Mouse (Mus musculus): ENCODE data around the gene Dlg1. TPM values are rescaled to one million over a fixed set of nuclear protein-coding genes. Genes with fewer than 3 reads are reported as not detected.

The Dlg1 gene
- total RNA-seq, 2 experiments from 2014 or later, result 178 to 190 TPM

GRCm38 (mm10) chr16:31830726-31831125 is 167.5 kb downstream of the Dlg1 start:
- DNase-seq (ENCODE audit: low spot score in 2 of 2), result no peak
- intact Hi-C loops (cut with DNase I), result no loop called here

DNA sequence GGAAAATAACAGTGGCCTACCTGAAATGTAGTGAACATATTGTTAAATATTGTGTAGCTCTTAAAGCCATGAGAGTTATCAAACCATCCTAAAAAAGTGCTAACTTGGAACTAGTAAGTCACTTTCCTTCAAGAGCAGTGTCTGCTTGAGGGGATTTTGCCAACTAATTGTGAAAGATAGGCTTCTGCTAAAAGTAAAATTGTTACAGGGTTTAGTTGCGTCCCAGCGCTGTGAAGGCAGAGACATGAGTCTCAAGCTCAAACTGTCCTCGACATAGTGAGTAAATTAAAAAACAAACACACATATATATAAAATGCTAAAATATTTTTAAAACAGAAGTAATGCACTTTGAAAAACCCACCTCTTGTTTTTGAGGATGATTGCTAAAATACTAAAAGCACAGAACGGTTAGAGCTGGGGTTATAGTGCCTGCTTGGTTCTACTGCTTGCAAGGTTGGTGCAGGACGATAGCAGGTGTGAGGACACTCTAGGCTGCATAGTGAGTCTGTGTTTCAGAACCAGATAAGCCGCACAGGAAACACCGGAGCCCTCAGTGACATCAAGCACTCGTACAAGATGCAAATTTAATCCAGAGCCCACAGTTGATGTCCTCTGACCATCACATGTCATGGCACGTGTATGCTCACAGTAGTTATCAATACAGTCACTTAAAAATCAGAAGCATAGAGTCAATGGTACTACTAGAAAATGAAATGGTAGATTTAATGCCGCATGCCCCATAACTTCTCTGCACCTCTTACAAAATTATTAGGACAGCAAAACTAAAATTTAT is 169.6 kb downstream of the Dlg1 start:
- no peak for DNase-seq (ENCODE audit: low spot score in 2 of 2)
- intact Hi-C loops (cut with DNase I), result no loop called here

- intact Hi-C loops (cut with DNase I), result no loop called here
- no peak for DNase-seq (ENCODE audit: low spot score in 2 of 2)
Measured at GRCm38 (mm10) chr16:31834011-31834584, 170.9 kb downstream of the Dlg1 start.

DNA sequence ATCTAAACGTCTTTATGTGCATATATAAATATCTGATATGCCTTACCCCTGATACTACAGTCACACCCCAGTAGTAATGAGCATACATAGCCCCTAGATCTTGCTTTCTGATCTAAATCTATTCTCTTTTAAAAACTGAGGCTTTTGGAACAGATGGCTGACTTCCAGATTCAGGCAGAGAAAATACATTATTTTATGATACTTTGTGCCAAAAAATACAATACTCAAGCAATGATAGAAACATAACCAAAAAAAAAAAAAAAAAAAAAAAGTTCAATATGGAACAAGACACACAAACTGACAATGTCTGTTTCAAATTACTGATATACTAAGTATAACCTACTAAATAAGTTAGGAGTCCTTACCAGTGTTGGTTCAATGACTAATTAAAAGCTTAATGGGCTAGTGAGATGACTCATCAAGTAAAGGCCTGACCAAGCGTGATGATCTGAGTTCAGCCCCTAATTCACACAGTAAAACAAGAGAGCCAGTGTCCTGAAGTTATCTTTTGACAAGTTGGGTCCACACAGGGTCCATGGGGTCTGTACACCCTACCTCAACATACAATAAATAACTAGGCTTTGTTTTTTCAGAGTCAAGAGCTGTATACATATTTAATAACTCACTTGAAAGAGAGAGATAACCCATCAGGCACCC is 171.5 kb downstream of the Dlg1 start:
- DNase-seq (ENCODE audit: low spot score in 2 of 2), result no peak
- intact Hi-C loops (cut with DNase I), result no loop called here

DNA sequence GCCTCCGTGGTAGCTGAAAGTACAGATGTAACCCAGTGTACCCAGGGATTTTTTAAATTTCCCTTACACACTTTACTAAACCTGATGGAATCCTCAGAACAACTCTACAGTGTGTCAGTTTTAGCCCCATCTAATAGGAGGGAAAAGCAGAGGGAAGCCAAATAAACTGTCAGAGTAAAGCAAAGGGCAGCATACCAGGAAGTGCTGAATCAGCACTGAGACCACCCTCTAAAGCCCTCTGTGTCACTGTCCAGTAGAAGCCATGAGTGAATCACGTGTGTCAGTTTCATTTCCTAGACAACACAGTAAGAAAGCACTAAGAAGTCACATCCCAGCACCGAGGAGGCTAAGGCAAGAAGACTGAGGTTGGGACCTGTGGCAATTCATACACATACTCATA is 174.1 kb downstream of the Dlg1 start:
- DNase-seq (ENCODE audit: low spot score in 2 of 2), result no peak
- intact Hi-C loops (cut with DNase I), result no loop called here

DNA sequence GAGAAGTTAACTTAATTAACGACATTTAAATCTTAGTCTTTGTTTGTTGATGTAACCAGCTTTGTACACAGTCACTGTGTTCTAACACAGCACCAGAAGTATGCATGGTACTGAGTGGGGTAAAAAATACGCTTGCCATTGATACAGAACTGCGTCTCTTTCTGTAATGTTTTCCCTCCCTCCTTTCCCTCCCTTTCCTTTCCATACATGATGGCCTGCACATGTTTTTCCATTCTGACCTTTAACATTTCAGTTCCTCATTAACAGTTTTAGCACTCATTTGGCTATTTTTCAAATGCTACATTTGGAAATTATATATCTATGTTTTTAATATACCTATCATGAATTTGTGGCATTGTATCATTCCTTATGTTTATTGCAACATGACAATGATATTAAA is 181.0 kb downstream of the Dlg1 start:
- intact Hi-C loops (cut with DNase I), result no loop called here
- no peak for DNase-seq (ENCODE audit: low spot score in 2 of 2)

- DNase-seq (ENCODE audit: low spot score in 2 of 2), result no peak
- intact Hi-C loops (cut with DNase I), result no loop called here
Measured at GRCm38 (mm10) chr16:31846763-31847162, 183.5 kb downstream of the Dlg1 start.

DNA sequence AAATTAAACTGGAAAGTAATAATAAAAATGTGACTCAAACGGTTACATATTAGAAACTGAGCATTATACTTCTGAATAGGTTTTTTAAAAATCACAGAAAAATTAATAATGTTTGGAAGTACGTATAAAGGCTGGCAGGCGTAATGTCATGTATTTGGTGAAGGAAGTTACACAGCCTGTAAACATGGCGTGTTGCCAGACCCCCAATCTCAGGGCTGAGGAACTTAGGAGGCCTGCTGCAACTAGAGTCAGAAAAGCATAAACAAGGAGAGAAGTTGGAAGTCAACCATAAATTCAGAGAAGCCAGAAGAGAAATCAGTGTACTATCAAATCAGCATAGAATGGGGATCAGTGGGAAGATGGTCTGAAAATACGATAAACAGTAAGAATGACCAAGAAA is 200.7 kb downstream of the Dlg1 start:
- DNase-seq (ENCODE audit: low spot score in 2 of 2), result no peak
- intact Hi-C loops (cut with DNase I), result no loop called here

GRCm38 (mm10) chr16:31865242-31865641 is 202.0 kb downstream of the Dlg1 start:
- no peak for DNase-seq (ENCODE audit: low spot score in 2 of 2)
- intact Hi-C loops (cut with DNase I), result no loop called here

DNA sequence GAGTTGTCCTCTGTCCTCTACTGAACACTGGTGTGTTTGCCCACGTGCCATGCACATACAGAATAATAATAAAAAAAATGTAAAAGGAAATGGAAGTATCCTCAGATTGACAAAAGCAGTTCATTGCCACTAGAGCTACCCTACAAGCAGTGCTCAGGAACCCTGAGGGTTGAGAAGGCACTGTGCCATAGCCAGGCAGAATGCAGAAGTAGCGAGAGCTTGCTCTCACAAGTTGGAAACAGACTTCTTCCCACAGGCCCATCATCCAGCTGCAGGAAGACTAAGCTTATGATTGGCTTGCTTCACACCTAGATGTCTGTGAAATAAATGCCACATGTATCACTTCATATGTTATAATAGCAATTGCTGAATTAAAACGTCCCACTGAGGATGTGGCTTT is 203.7 kb downstream of the Dlg1 start:
- intact Hi-C loops (cut with DNase I), result no loop called here
- no peak for DNase-seq (ENCODE audit: low spot score in 2 of 2)

- no peak for DNase-seq (ENCODE audit: low spot score in 2 of 2)
- intact Hi-C loops (cut with DNase I), result no loop called here
Measured at GRCm38 (mm10) chr16:31867736-31868135, 204.5 kb downstream of the Dlg1 start.

DNA sequence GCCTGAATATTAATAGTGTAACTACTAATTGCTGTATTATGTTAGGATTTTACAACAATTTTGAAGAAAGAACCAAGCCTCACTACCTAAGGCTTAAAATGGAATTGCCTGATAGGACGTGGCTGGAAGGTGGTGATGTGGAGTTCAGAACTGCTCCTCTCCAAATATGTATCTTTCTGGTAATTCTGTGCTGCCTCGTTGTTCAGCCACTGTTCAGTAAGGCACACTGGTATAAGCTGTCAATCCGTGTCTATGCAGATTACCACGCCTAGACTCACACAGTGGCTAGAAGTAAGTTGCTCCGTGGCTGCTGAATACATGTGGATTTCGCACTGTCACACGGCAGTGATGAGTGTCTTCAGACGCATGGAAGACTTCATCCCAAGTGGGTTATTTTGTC is 210.5 kb downstream of the Dlg1 start:
- peak in 1 of 2 experiments; percentile 4 for DNase-seq (ENCODE audit: low spot score in 2 of 2)
- intact Hi-C loops (cut with DNase I), result no loop called here

GRCm38 (mm10) chr16:31875391-31875790 is 212.1 kb downstream of the Dlg1 start:
- peak in 1 of 2 experiments; percentile 31 for DNase-seq (ENCODE audit: low spot score in 2 of 2)
- intact Hi-C loops (cut with DNase I), result no loop called here

DNA sequence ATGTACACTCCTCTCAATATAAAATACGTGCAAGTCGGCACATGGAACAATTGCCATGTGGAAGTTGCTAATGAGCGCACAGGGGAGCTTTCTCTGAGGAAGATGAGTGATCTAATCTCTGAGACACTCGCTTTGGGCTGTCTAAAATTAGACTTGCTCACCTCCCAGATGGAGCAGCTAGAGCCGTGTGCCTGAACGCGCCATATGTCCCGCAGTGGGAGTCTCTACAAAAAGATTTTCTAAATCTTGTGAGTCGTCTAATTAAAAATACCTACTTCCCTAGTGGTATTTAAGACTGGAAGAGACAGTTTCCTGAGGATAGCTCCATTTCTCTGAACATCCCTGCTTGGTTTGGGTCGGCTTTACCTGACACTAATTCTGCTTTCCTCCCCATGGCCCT is 213.1 kb downstream of the Dlg1 start:
- DNase-seq (ENCODE audit: low spot score in 2 of 2), result peak; percentile 76 to 80
- intact Hi-C loops (cut with DNase I), result loop anchor here (2.0 kb wide), 1 partner anchor 20 kb away; no protein-coding TSS in a partner anchor

DNA sequence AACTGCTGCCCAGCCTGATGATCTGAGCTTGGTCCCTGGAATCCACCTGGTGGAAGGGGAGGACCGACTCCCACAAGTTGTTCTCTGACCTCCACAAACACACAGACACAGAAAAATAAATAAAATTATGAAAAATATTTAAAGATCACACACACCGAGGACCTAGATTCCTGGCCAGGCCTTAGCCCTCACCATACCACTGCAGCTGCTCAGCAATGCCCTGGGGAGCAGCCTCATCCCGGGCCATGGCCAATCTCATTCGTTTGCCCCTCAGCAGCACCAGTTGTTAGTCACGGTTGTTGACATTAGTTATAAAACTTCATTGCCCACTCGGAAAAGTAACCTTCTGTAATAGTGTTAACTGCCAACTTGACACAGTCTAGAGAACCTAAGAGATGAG is 214.8 kb downstream of the Dlg1 start:
- intact Hi-C loops (cut with DNase I), result loop anchor here (2.0 kb wide), 1 partner anchor 39 kb away; no protein-coding TSS in a partner anchor
- no peak for DNase-seq (ENCODE audit: low spot score in 2 of 2)

GRCm38 (mm10) chr16:31878573-31879257 is 215.5 kb downstream of the Dlg1 start, which contains the start of gene Meltf:
TSS of gene Meltf (plus strand) at chr16:31878810.
- DNase-seq (ENCODE audit: low spot score in 2 of 2), result peak; percentile 34 to 55
- intact Hi-C loops (cut with DNase I), result loop anchor here (2.0 kb wide), 1 partner anchor 38 kb away; no protein-coding TSS in a partner anchor

GRCm38 (mm10) chr16:31880146-31880840 is 217.1 kb downstream of the Dlg1 start:
- no peak for DNase-seq (ENCODE audit: low spot score in 2 of 2)
- intact Hi-C loops (cut with DNase I), result no loop called here

- intact Hi-C loops (cut with DNase I), result no loop called here
- no peak for DNase-seq (ENCODE audit: low spot score in 2 of 2)
Measured at GRCm38 (mm10) chr16:31882381-31882908, 219.2 kb downstream of the Dlg1 start.

DNA sequence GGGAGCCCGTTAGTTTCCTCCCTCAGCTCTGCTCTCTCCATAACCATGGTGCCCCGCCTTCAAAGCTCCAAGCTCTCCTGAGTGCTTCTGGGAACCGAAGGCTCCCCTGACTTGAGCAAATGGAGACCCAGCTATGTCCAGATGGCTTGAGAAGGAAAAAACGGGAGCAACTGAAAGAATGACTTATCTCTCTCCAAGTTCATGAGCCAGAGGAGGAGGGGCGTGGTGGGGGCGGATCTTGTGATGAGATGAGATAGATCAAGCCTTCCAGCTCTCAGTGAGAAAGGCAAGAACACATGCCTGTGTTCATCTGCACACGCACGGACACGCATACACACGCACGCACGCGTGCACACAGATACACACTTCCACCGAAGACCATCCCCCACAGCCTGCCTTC is 220.1 kb downstream of the Dlg1 start:
- DNase-seq (ENCODE audit: low spot score in 2 of 2), result no peak

More for the DNA sequence above, 220.1 kb downstream of the Dlg1 start:
- intact Hi-C loops (cut with DNase I), result no loop called here

Data from left cerebral cortex, postnatal 36 days (tissue).